Mouse (Mus musculus): Measurements from ENCODE around the gene Calcrl. TPM values are rescaled to one million over a fixed set of nuclear protein-coding genes. Genes with fewer than 3 reads are reported as not detected.

Gene Calcrl
- 12.0 TPM for polyA plus RNA-seq (2014; fragmentation: Illumina TruSeq; extraction: RNeasy Lipid Tissue Mini Kit (QIAGEN cat#74804); ENCODE audit: low read depth, low replicate concordance)

DNA sequence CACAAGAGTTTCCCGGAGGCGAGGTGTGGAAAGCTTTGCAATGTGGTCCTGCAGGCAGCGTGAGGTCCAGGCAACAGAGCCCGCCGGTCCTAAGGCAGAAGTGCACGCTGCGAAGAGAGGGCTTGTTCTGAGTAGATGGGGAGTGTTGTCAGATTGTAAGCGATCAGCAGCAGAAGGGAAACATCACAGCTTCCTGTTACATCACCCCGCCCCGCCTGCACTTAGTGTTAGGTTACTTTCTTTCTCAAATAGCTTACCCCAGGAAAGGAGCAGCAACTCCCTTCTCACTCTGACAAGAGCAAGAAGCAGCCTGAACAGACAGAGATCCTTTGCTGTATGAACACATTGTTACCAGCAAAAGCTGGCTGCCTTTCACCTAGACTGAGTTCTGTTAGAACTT is at the start of gene Calcrl:
Gene Calcrl (minus strand): TSS at position 274 of the 400 bp plus-strand sequence.

Other genes starting within 250 kb of the Calcrl start
- 22.1 TPM for gene Tfpi, start 51.4 kb upstream of the Calcrl start, polyA plus RNA-seq (2014; fragmentation: Illumina TruSeq; extraction: RNeasy Lipid Tissue Mini Kit (QIAGEN cat#74804); ENCODE audit: low read depth, low replicate concordance)
- gene Ctnnd1, start 225.4 kb upstream of the Calcrl start, polyA plus RNA-seq (2014; fragmentation: Illumina TruSeq; extraction: RNeasy Lipid Tissue Mini Kit (QIAGEN cat#74804); ENCODE audit: low read depth, low replicate concordance): 89.6 TPM
- not detected for gene Btbd18, start 233.7 kb upstream of the Calcrl start, polyA plus RNA-seq (2014; fragmentation: Illumina TruSeq; extraction: RNeasy Lipid Tissue Mini Kit (QIAGEN cat#74804); ENCODE audit: low read depth, low replicate concordance)
- gene Selenoh, start 245.4 kb upstream of the Calcrl start, polyA plus RNA-seq (2014; fragmentation: Illumina TruSeq; extraction: RNeasy Lipid Tissue Mini Kit (QIAGEN cat#74804); ENCODE audit: low read depth, low replicate concordance): 38.3 TPM